ENCODE assay signal across 9 mouse cellular contexts in the genomic region with DNA sequence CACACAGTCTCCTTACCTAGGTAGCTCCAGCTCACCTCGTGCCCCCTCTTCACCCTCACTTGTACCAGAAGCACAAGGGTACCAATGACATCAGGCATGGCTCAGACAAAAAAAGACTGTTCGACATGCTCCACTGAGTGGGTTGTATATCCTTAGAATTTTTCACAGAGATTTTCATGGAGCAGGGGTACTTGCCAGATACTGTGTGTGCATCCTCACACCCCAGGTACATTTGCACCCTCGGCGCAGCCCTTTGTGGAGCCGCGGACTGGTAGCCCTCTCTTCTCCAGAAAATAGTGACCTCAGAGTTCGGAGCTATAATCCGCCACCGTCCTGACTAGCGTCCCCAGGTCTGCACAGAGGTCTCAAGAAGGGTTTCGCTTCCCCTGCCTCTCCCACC. TPM values are rescaled to one million over a fixed set of nuclear protein-coding genes. Genes with fewer than 3 reads are reported as not detected.
DNase-seq lines count a peak whose midpoint lies in the region; ATAC-seq and TF ChIP-seq lines count a peak whose summit lies in the region.
"Had no signal": no experiment of that assay in that cellular context is flagged by ENCODE, and none has a peak within 500 bp of the region (broad histone marks: within the 10 kb centered on the region; RNA-seq: fewer than 3 reads in every experiment).

No protein-coding gene starts in this region.

- WGBS in heart, embryonic 15.5 days: 12% methylated on average over 11 of the region's 11 CpGs
- 6% methylated on average over 11 of the region's 11 CpGs for WGBS in hindbrain, embryonic 14.5 days
- WGBS in midbrain, embryonic 15.5 days: 3% methylated on average over 11 of the region's 11 CpGs

- no peaks in the 10 kb centered on the region for H3K36me3 ChIP-seq in heart, embryonic 15.5 days
- H3K36me3 ChIP-seq in hindbrain, embryonic 14.5 days (replicated peaks; ENCODE audit: control insufficient read depth, insufficient read depth): no peaks in the 10 kb centered on the region
- H3K36me3 ChIP-seq in midbrain, embryonic 15.5 days (replicated peaks): no peaks in the 10 kb centered on the region

- peak overlapping the region; percentile 39 for H3K4me3 ChIP-seq in heart, embryonic 15.5 days
- peak overlapping the region; percentile 99 for H3K4me3 ChIP-seq in cortical plate, adult 2 months (ENCODE audit: insufficient read depth, low read length)
- peak overlapping the region; percentile 75 for H3K4me3 ChIP-seq in hindbrain, embryonic 14.5 days (replicated peaks; ENCODE audit: low read length)
- peak overlapping the region; percentile 74 for H3K4me3 ChIP-seq in midbrain, embryonic 15.5 days

- peak overlapping the region; percentile 63 for H3K4me2 ChIP-seq in heart, embryonic 15.5 days
- peak overlapping the region; percentile 92 for H3K4me2 ChIP-seq in hindbrain, embryonic 14.5 days (replicated peaks)
- peak overlapping the region; percentile 95 for H3K4me2 ChIP-seq in midbrain, embryonic 15.5 days

- H3K27ac ChIP-seq in heart, embryonic 15.5 days: no peak overlapping the region
- H3K27ac ChIP-seq in cortical plate, adult 2 months (ENCODE audit: insufficient read depth, low read length): peak overlapping the region; percentile 54; the same call in 1 of the 2 replicates
- peak overlapping the region; percentile 99 for H3K27ac ChIP-seq in hindbrain, embryonic 14.5 days
- peak overlapping the region; percentile 98 for H3K27ac ChIP-seq in midbrain, embryonic 15.5 days

- no peak for TF ChIP-seq POLR2A in cortical plate, adult 2 months (IDR thresholded peaks at IDR 0.05; ENCODE audit: extremely low read depth, insufficient read depth, low read length)

- DNase-seq in heart, postnatal 4 days: no peak
- peak; percentile 45 for DNase-seq in hindbrain, embryonic 14.5 days (ENCODE audit: low spot score)
- DNase-seq in left cerebral cortex, postnatal 36 days (ENCODE audit: low spot score in 2 of 2): no peak
- DNase-seq in adrenal gland, postnatal 36 days: no peak
- DNase-seq in ovary, adult 18-20 months (ENCODE audit: low spot score): no peak

- no peak for ATAC-seq in heart, embryonic 15.5 days (replicated peaks; ENCODE audit: insufficient number of reproducible peaks, insufficient read depth, low FRiP score, low read depth)
- ATAC-seq in hindbrain, embryonic 14.5 days (ENCODE audit: low FRiP score): 0 out of 2 replicates have a peak, but pooled peaks have one; percentile 3
- ATAC-seq in midbrain, embryonic 15.5 days (replicated peaks): peak; percentile 10

- H3K9me3 ChIP-seq in heart, embryonic 15.5 days (replicated peaks): no peaks in the 10 kb centered on the region
- no peaks in the 10 kb centered on the region for H3K9me3 ChIP-seq in hindbrain, embryonic 14.5 days (ENCODE audit: control insufficient read depth, low read length)
- no peaks in the 10 kb centered on the region for H3K9me3 ChIP-seq in midbrain, embryonic 15.5 days

- intact Hi-C loops in left cerebral cortex, postnatal 36 days (cut with DNase I): no loop called here

- peaks cover 40% of the 10 kb centered on the region for H3K4me1 ChIP-seq in heart, embryonic 15.5 days (replicated peaks)
- H3K4me1 ChIP-seq in cortical plate, adult 2 months (ENCODE audit: control insufficient read depth, insufficient read depth, low read length): peaks cover 5% of the 10 kb centered on the region; the same call in 1 of the 2 replicates
- H3K4me1 ChIP-seq in hindbrain, embryonic 14.5 days (replicated peaks; ENCODE audit: control insufficient read depth, insufficient read depth, low read length): peaks cover 24% of the 10 kb centered on the region
- H3K4me1 ChIP-seq in midbrain, embryonic 15.5 days: peaks cover 37% of the 10 kb centered on the region

- H3K27me3 ChIP-seq in heart, embryonic 15.5 days: peaks cover 65% of the 10 kb centered on the region
- no peaks in the 10 kb centered on the region for H3K27me3 ChIP-seq in hindbrain, embryonic 14.5 days (ENCODE audit: control insufficient read depth, insufficient read depth, low read length)
- no peaks in the 10 kb centered on the region for H3K27me3 ChIP-seq in midbrain, embryonic 15.5 days (replicated peaks)

- TF ChIP-seq CTCF in cortical plate, adult 2 months (IDR thresholded peaks at IDR 0.05; ENCODE audit: extremely low read depth, insufficient read depth, low read length): no peak

- H3K9ac ChIP-seq in heart, embryonic 15.5 days: no peak overlapping the region
- peak overlapping the region; percentile 99 for H3K9ac ChIP-seq in hindbrain, embryonic 14.5 days
- H3K9ac ChIP-seq in midbrain, embryonic 15.5 days: peak overlapping the region; percentile 94

RNA-seq across cellular contexts. Expression of gene Tubb3, which starts 0.4 kb away (rescaled TPM):
- 2.1 and 21.6 TPM in 2 replicates for polyA plus RNA-seq in heart, embryonic 15.5 days (2015; fragmentation: Nextera tagmentation; extraction: Ambion mirVana)
- 1 to 10 TPM; 1.8 to 2.5 TPM for total RNA-seq in heart, postnatal 4 days (2021)
- polyA plus RNA-seq in cortical plate, adult 2 months (2012; rRNA removed): 491 and 518 TPM in 2 replicates
- 1,715 and 1,766 TPM in 2 replicates for polyA plus RNA-seq in hindbrain, embryonic 14.5 days (2014; fragmentation: Nextera tagmentation; extraction: Ambion mirVana)
- 2,127 and 2,170 TPM in 2 replicates for polyA plus RNA-seq in midbrain, embryonic 15.5 days (2015; fragmentation: Nextera tagmentation; extraction: Ambion mirVana)
- total RNA-seq in left cerebral cortex, postnatal 36 days (2021): 100 to 1,000 TPM; 399 to 458 TPM
- 1 to 10 TPM; 4.5 to 4.7 TPM for total RNA-seq in adrenal gland, postnatal 36 days (2021)
- total RNA-seq: neutrophil, adult 5-6 weeks had no signal

RNA-seq across cellular contexts. Expression of gene Mc1r, which starts 3.9 kb away (rescaled TPM):
- 0.08 TPM in 1 of 2 replicates, not detected in the other for polyA plus RNA-seq in heart, embryonic 15.5 days (2015; fragmentation: Nextera tagmentation; extraction: Ambion mirVana)
- not detected for total RNA-seq in heart, postnatal 4 days (2021)
- 0.02 and 0.06 TPM in 2 replicates for polyA plus RNA-seq in cortical plate, adult 2 months (2012; rRNA removed)
- polyA plus RNA-seq in hindbrain, embryonic 14.5 days (2014; fragmentation: Nextera tagmentation; extraction: Ambion mirVana): 0.10 and 0.21 TPM in 2 replicates
- polyA plus RNA-seq in midbrain, embryonic 15.5 days (2015; fragmentation: Nextera tagmentation; extraction: Ambion mirVana): 0.10 and 0.17 TPM in 2 replicates
- under 1 TPM in 1 of 2 experiments, not detected in 1; 0.14 TPM for total RNA-seq in left cerebral cortex, postnatal 36 days (2021)
- total RNA-seq in adrenal gland, postnatal 36 days (2021): not detected
- total RNA-seq: neutrophil, adult 5-6 weeks had no signal

RNA-seq across cellular contexts. Expression of gene Def8, which starts 12.5 kb away (rescaled TPM):
- polyA plus RNA-seq in heart, embryonic 15.5 days (2015; fragmentation: Nextera tagmentation; extraction: Ambion mirVana): 25.7 and 33.3 TPM in 2 replicates
- 10 to 100 TPM; 65.4 to 68.0 TPM for total RNA-seq in heart, postnatal 4 days (2021)
- polyA plus RNA-seq in cortical plate, adult 2 months (2012; rRNA removed): 42.8 and 43.2 TPM in 2 replicates
- polyA plus RNA-seq in hindbrain, embryonic 14.5 days (2014; fragmentation: Nextera tagmentation; extraction: Ambion mirVana): 45.3 and 52.2 TPM in 2 replicates
- polyA plus RNA-seq in midbrain, embryonic 15.5 days (2015; fragmentation: Nextera tagmentation; extraction: Ambion mirVana): 48.4 and 49.8 TPM in 2 replicates
- total RNA-seq in left cerebral cortex, postnatal 36 days (2021): 10 to 100 TPM; 62.0 to 64.3 TPM
- 10 to 100 TPM; 21.7 to 32.6 TPM for total RNA-seq in adrenal gland, postnatal 36 days (2021)

RNA-seq across cellular contexts. Expression of gene Tcf25, which starts 37.2 kb away (rescaled TPM):
- polyA plus RNA-seq in heart, embryonic 15.5 days (2015; fragmentation: Nextera tagmentation; extraction: Ambion mirVana): 137 and 144 TPM in 2 replicates
- 100 to 1,000 TPM; 174 to 178 TPM for total RNA-seq in heart, postnatal 4 days (2021)
- 659 and 685 TPM in 2 replicates for polyA plus RNA-seq in cortical plate, adult 2 months (2012; rRNA removed)
- polyA plus RNA-seq in hindbrain, embryonic 14.5 days (2014; fragmentation: Nextera tagmentation; extraction: Ambion mirVana): 371 and 380 TPM in 2 replicates
- polyA plus RNA-seq in midbrain, embryonic 15.5 days (2015; fragmentation: Nextera tagmentation; extraction: Ambion mirVana): 324 and 331 TPM in 2 replicates
- total RNA-seq in left cerebral cortex, postnatal 36 days (2021): 100 to 1,000 TPM; 543 to 593 TPM
- total RNA-seq in adrenal gland, postnatal 36 days (2021): 100 to 1,000 TPM; 213 to 255 TPM

Comparison
In these comparisons a context has a peak if more than half of its experiments do, and no peak if none do; other contexts are left out.
1. H3K4me3 ChIP-seq: peak in every context shown above with its lines; median percentile 99 in cortical plate, adult 2 months; 75 in hindbrain, embryonic 14.5 days; 74 in midbrain, embryonic 15.5 days; 39 in heart, embryonic 15.5 days.
2. RNA of gene Tubb3, which starts 0.4 kb away (polyA plus RNA-seq): 2,127 to 2,170 TPM in midbrain, embryonic 15.5 days, 1,715 to 1,766 TPM in hindbrain, embryonic 14.5 days and 491 to 518 TPM in cortical plate, adult 2 months; 2.1 to 21.6 TPM in heart, embryonic 15.5 days; every median in the first group is over 10 times any median in the second.
3. Peak in every context shown above with its lines, with median percentiles within 50 percentile points of each other: H3K4me2 ChIP-seq.